Mouse (Mus musculus) heart, postnatal 36 days (tissue): ENCODE results near the gene Btrc. TPM values are rescaled to one million over a fixed set of nuclear protein-coding genes. Genes with fewer than 3 reads are reported as not detected.

Source experiments
- DNase-seq, 2 experiments: peaks; one replicate each; pipeline ENCODE4 v3.0.0; 2021 to 2022
- intact Hi-C: fragments of 180-260 bp; cut with DNase I; formaldehyde crosslinking; loops from one replicate; pipeline ENCODE4 v1.15.1; 2025
- total RNA-seq, 2 experiments: library from RNA; stranded (reverse); gene quantifications; 2 replicates each; pipeline ENCODE4 v1.2.3; 2021

The Btrc gene
- total RNA-seq, 2 experiments from 2014 or later = 18.6 to 23.5 TPM

DNA sequence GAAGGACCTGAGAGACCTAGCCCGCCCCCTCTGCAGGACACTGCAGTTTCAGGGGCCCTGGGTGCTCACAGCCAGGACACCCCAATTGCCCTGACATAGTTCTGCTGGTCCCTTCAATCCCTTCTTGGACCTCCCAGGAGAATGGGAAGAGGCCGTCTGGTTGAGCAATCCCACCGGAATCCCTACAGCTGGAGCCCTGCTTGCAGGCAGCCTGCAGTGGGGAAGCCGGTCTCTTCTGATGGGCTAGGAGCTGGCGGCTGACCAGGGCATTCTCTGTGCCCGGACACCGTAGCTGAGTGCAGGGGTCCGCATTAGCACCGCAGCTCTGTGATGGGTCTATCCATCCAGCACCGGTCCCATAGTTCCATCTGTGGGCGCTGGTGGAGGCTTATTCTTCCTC is 190.6 kb downstream of the Btrc start:
- DNase-seq = no peak
- intact Hi-C loops = no loop called here

DNA sequence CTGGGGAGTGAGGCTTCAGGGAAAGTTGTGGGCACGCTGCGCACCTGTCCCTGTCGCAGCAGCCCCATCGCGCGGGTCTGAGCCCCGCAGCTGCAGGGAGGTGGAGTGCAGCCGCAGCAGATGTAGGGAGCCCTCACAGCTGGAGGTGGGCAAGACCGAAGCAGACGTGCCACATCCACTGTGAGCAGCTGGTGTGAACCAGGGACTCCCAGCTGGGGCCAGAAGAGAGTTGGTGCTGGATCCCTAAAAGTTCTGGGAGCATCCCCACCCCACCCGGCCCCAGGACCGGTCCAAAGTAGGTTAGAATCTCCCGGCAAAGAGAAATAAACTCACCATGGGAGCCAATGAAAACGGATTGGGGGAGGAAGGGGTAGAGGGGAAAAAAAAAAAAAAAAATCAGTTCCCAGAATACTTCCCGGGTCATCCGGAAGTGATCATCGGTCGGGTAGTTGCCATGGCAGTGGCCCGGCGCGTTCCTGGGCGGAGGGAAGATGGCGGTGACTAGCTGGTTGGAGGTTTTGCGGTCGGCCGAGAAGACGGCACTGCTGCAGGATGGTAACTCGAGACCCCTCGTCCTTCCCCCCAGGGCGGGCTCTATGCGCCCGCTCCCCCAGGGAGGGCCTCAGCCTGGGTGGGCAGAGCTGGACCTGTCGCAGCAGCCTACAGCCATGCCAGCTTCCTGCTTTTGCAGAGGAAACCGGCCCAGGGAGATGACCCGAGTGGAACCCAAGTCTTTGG is 196.8 kb downstream of the Btrc start, which contains the start of the genes Poll and Gm17018:
Gene Poll, minus strand, starts transcription at position 379 of the 738 bp plus-strand sequence.
Gene Gm17018, plus strand, starts transcription at position 463 of the 738 bp plus-strand sequence.
- intact Hi-C loops = no loop called here
- peak; percentile 83 to 87 for DNase-seq

DNA sequence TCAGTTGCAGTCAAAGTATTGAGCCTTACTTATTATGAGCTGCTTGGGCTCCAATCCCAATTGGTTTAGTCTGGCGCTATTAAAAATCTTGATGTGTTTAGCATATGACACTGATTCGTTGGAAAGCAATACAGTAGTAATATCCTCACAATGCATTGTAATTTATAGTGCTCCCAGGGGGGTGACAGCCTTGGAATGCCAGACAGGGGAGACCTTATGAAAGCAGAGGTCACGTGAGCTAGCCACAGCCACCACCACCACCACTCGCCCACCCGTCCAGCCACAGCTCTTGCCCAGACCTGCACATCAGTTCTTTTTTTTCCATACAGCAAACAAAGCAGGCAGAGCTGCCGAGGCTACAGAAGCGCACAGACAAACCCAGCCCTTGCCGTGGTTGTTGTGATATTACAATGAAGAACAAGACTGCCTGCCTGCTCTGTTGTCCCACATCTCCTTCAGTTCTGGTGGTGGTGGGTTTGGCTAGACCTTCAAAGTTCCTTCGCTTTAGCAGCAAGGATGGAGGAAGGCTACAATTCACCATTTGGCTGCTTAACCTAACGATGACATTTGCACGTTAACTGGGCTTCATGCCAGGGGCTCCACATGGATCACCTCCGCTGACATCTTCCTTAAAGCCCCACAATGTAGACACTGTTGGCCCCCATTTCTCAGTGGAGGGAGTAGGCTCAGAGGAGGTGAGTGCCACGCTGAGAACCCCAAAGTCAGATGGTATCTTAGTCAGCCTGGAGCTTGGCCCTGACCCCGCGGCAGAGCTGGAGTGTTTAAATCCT is 202.6 kb downstream of the Btrc start:
- intact Hi-C loops = no loop called here
- no peak for DNase-seq

DNA sequence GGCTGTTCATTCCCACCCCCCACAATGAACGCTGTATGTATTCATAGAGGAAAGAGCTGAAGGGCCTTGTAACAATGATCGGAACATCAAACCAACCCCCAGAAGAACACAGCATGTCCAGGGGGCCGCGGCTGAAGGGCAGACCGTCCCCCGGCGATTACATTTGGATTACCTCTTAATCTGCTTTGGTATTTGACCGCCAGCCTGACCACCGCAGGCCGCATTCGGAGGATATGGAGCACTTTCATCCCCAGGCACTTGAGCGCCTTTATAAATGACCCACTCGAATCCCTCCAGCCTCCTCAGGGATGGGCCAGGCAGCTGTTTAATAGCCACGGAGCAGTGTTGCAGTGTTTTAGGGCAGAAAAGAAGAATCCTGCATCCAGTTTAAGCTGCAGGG is 203.8 kb downstream of the Btrc start:
- intact Hi-C loops = no loop called here
- no peak for DNase-seq

DNA sequence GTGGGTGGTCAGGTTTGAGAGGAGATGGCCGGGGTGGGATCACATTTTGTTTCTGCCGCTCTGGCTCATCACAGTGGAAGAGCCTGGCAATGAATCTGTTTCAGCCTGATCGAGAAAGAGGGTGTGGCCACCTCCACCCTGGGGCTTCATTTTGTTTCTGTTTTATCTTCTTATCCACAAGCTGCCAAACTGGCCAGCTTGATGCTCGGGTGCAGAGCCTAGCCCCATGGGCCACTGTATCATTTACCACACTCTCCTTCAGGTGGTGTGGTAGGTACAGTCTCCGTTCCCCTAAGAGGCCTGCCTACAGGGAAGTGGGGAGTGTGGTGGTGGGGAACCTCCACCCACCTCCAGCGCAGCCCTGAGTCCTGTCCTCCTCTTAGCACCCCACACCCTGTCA is 209.5 kb downstream of the Btrc start:
- intact Hi-C loops = loop anchor here (5.0 kb wide), 1 partner anchor 54 kb away; no protein-coding TSS in a partner anchor
- DNase-seq = no peak

DNA sequence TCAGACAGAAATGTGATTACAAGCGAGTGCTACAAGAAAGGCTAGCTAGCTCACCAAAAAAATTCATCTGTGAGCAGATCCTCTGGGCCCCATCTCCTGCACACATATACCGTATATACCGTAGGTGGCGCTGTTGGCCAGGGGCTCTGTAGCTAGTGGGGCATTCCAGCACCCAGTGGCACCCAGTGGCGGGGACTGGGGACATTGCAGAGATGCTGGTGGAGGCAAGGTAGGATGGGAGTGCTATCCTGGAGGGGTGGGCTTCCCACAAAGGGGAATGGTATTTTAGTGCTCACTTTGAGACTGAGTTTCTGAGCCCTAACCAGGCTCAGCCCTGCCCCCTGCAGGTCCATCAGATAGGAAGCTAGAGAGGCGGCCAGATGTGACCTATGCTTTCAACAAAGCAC is 210.3 kb downstream of the Btrc start:
- peak; percentile 78 to 81 for DNase-seq
- intact Hi-C loops = loop anchor here (5.0 kb wide), 1 partner anchor 53 kb away; no protein-coding TSS in a partner anchor

DNA sequence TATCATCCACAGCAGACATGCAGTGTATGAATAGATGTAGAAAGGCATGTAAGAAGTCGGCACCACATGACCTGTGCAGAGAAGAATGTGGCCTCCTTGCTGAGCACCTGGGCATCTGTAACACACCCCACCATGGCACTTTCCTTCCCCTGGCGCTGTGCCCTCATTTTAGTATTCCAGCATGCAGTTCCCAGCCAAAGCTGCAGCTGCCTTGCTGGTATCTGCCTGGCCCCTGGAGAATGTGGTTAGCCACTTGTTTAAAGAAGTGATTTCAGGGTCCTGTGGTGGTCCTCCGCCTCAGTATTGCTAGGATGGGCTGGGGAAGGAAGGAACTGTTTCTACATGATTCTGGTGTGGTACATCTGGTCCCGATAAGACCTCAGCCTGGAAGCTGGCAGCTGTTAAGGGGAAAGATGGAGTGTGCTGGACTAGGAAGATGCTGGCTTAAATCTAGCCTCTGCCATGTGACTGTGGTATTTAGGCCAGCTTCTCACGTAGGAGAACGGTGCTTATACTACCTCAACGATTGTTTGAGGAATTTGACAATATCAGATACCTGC is 210.9 kb downstream of the Btrc start:
- DNase-seq = no peak
- intact Hi-C loops = loop anchor here (5.0 kb wide), 1 partner anchor 53 kb away; no protein-coding TSS in a partner anchor

DNA sequence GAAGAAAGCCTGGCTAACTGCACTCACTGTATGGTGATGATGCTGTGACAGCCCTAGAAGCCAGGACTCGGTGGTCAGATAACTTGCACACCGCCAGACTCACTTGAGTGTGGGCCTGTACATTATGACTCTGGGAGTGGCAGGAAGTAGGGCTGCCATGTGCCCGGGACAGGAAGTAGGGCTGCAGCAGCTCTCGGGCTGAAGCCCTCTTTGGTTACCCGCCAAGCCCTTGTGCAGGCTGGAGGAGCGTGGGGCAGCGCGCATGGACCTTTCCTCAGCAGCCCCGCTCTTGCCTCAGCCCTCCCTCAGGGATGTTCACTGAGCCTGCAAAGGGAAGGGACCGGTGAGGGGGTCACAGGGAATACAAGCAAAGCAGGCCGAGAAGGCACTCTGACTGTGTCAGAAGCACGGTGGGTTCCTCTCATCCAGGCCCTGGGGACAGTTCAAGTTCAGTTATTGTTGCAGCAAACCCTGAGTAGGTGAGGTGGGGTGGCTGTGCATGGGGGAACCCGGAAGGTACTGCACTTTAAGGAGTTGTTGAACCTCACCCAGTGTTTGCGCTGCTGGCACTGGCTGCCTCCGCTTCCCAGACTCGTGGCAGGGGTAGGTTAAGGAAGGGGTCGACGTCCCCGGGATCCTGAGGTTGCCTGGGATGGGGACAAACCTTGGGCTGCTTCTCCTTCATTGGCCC is 211.6 kb downstream of the Btrc start:
- intact Hi-C loops = loop anchor here (1.0 to 5.0 kb wide), 2 partner anchors 52 to 171 kb away; no protein-coding TSS in a partner anchor
- peak in 1 of 2 experiments; percentile 27 for DNase-seq

DNA sequence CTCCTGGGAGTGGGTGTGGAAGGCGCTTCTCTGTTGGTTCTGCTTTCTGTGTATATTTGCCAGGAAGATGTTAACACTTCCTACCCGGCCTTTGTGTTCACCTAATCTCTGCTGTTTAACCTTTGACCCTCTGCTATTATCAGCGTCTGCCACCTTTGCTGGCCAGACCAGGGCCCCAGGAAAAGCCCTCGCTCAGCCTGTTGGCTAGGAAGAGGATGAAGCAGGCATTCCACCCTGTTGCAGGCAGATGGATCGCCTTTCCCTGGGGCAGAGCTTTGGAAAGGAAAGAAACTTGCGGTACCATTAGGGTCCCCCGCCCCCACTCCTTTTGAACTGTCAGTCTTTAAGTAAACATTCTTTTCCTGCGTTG is 212.1 kb downstream of the Btrc start:
- no peak for DNase-seq
- intact Hi-C loops = loop anchor here (1.0 kb wide), 1 partner anchor 171 kb away; no protein-coding TSS in a partner anchor

DNA sequence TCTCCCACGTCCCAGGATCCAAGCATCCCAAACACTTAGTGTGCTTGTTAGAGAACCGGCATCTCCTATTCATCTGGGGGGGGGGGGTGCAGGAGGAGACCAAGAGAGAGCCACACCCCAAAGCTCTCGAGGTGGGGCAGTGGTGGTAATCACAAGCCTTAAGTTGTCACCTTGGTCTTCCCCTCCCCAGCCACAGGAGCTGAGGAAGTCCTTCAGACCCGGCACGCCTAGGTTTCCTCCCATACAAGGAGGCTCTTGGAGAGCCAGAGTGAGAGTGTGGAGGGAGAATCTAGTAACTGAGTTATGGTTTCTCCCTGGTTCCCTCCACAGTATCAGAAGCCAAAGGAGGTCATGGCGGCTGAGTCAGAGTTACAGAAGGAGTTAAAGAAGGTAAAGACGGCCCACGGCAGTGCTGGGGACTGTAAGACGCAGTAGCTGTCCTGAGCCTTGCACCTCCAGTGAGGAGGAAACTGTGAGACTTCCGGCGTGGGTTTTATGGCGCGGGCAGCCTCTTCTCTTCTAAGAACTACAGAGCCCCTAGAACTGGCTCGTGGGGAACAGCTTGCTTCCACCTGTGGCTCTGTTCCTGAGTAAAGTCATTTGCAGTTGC is 213.7 kb downstream of the Btrc start:
- intact Hi-C loops = no loop called here
- no peak for DNase-seq

DNA sequence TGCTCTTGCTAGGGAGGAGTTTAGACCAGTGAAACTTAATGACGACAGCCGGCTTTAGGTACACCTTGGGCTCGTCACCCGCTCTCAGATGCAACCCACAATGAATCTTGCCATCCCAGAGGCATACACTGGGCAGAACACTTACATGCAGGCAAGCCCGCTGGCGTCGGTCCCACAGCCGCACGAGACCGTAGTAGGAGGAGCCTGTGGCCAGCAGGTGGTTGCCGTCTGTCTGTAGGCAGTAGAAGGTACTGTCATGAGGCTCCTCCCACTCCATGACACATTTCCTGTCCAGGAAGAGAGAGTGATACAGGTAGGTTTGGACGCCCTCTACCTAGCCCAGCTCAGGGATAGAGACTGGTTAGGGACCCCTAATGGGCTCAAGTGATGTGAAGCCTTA is 215.4 kb downstream of the Btrc start:
- peak in 1 of 2 experiments; percentile 37 for DNase-seq
- intact Hi-C loops = no loop called here

DNA sequence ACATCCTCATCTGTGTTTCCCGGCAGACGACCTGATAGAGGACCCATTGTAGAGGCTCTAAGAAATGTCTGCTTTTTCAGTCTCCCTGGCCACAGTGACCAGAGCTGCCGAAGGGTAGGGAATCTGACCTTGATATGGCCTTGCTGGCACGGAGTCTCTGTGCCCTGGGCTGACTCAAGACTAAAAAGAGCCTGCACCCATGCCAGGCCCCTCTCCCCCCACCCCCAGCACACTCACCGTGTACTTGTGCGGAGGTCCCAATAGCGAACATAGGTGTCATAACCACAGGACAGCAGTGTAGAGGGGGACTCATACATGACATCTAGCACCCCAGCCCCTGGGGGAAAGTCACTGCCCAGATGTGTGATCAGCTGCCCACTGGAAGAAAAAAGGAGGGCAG is 215.9 kb downstream of the Btrc start:
- DNase-seq = no peak
- intact Hi-C loops = no loop called here

Other genes with a start within 250 kb of the Btrc start
- not detected for gene Tlx1, start 213.1 kb upstream of the Btrc start, total RNA-seq
- under 1 TPM in 1 of 2 experiments, not detected in 1; 0.11 TPM for gene Lbx1, start 127.9 kb upstream of the Btrc start, total RNA-seq
- gene Poll, start 196.8 kb downstream of the Btrc start, total RNA-seq = 10 to 100 TPM in 1 of 2 experiments, 1 to 10 TPM in 1; 9.8 to 11.4 TPM
- 10 to 100 TPM; 17.6 to 21.5 TPM for gene Gm17018, start 196.9 kb downstream of the Btrc start, total RNA-seq